Mouse (Mus musculus): ENCODE measurements around the gene Hps3. TPM values are rescaled to one million over a fixed set of nuclear protein-coding genes. Genes with fewer than 3 reads are reported as not detected.
"Not testable (repeated sequence)": the region's sequence is repeated elsewhere in the genome, so short reads cannot be mapped to it uniquely, and the experiment has no call there.

Hps3 gene
- polyA plus RNA-seq, 1 experiment from 2014 or later: 12.8 TPM

GRCm38 (mm10) chr3:20023832-20024231 lies 11.3 kb downstream of the Hps3 start:
- Histone ChIP-seq H3K4me3 (ENCODE audit: low read depth, low read length) (no peak overlapping the region), H3K4me1 (ENCODE audit: insufficient read depth) (no peaks in the 10 kb centered on the region), H3K4me2 (no peak overlapping the region), H3K36me3 (ENCODE audit: insufficient read depth) (peaks cover 54% of the 10 kb centered on the region), H3K27ac (ENCODE audit: low read depth) (no peak overlapping the region), H3K9me3 (ENCODE audit: low read depth, low read length) (no peaks in the 10 kb centered on the region), H3K9ac (no peak overlapping the region), H3K27me3 (ENCODE audit: insufficient read depth, low read length) (no peaks in the 10 kb centered on the region)
- DNase-seq: no peak
- 56% methylated on average over 1 of the region's 1 CpGs for WGBS
- no peak for ATAC-seq (ENCODE audit: insufficient read depth)
- TF ChIP-seq CTCF (IDR thresholded peaks at IDR 0.05; ENCODE audit: low read depth): no peak

- ATAC-seq (ENCODE audit: insufficient read depth): no peak
- no peak overlapping the region for H3K4me2 ChIP-seq
- 62% methylated on average over 8 of the region's 8 CpGs for WGBS
- H3K4me1 ChIP-seq (ENCODE audit: insufficient read depth): no peaks in the 10 kb centered on the region
- no peak overlapping the region for H3K9ac ChIP-seq
- peaks cover 53% of the 10 kb centered on the region for H3K36me3 ChIP-seq (ENCODE audit: insufficient read depth)
- H3K27me3 ChIP-seq (ENCODE audit: insufficient read depth, low read length): no peaks in the 10 kb centered on the region
- H3K9me3 ChIP-seq (ENCODE audit: low read depth, low read length): no peaks in the 10 kb centered on the region
- TF ChIP-seq CTCF (IDR thresholded peaks at IDR 0.05; ENCODE audit: low read depth): no peak
- H3K27ac ChIP-seq (ENCODE audit: low read depth): no peak overlapping the region
- H3K4me3 ChIP-seq (ENCODE audit: low read depth, low read length): no peak overlapping the region
- no peak for DNase-seq
These were observed 17.0 kb downstream of the Hps3 start for GRCm38 (mm10) chr3:20018076-20018475.

DNA sequence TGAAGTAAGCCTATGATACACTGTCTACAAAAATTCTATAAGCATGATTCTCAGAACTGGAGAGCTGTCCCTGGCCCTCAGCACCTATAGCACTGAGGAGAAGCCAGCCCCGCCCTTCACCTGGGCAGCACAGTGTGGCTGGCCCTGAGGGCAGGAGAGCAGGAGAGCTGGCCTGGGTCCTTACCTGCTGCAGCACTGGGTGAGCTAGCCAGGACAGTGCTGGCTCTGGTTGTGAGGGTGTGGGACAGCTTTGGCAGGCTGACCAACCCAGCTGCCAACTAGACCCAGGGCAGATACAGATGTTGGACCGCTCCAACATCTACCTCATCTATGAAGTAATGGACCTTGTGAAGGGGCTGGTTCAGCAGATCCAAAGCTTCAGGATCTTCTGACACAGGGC lies 20.7 kb downstream of the Hps3 start:
- Histone ChIP-seq H3K36me3 (ENCODE audit: insufficient read depth) (peaks cover 48% of the 10 kb centered on the region), H3K27me3 (ENCODE audit: insufficient read depth, low read length) (no peaks in the 10 kb centered on the region), H3K27ac (ENCODE audit: low read depth) (no peak overlapping the region), H3K4me1 (ENCODE audit: insufficient read depth) (no peaks in the 10 kb centered on the region), H3K9ac (no peak overlapping the region), H3K4me2 (no peak overlapping the region), H3K4me3 (ENCODE audit: low read depth, low read length) (no peak overlapping the region), H3K9me3 (ENCODE audit: low read depth, low read length) (no peaks in the 10 kb centered on the region)
- WGBS: 97% methylated on average over 2 of the region's 2 CpGs
- no peak for DNase-seq
- ATAC-seq (ENCODE audit: insufficient read depth): no peak
- no peak for TF ChIP-seq CTCF (IDR thresholded peaks at IDR 0.05; ENCODE audit: low read depth)

- H3K4me3 ChIP-seq (ENCODE audit: low read depth, low read length); H3K27ac ChIP-seq (ENCODE audit: low read depth); ATAC-seq (ENCODE audit: insufficient read depth); H3K9me3 ChIP-seq (ENCODE audit: low read depth, low read length); H3K4me1 ChIP-seq (ENCODE audit: insufficient read depth); H3K9ac ChIP-seq; DNase-seq; H3K27me3 ChIP-seq (ENCODE audit: insufficient read depth, low read length); H3K4me2 ChIP-seq: not testable (repeated sequence)
- H3K36me3 ChIP-seq (ENCODE audit: insufficient read depth): peaks cover 36% of the 10 kb centered on the region
- WGBS: 75% methylated on average over 7 of the region's 7 CpGs
These were observed 24.2 kb downstream of the Hps3 start for GRCm38 (mm10) chr3:20010905-20011304.

DNA sequence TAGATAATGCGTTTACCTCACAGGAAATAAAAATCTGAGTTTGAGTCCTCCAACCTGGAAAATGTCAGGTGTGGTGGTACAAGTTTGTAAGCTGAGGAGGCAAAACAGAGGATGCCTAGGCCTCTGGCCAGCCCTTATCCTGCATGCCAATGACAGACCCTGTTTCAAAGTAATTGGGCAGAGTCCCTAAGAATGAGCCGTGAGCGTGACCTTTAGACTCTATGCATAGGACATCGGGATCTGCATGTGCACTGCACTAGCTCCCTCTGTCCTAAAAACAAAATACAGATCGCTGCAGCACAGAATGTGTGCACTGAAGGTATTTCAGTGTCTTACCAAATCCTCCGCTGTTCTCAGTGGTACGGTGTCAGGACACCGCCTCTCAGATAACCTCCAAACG lies 24.7 kb downstream of the Hps3 start:
- peaks cover 33% of the 10 kb centered on the region for H3K36me3 ChIP-seq (ENCODE audit: insufficient read depth)
- no peak for TF ChIP-seq CTCF (IDR thresholded peaks at IDR 0.05; ENCODE audit: low read depth)
- H3K4me3 ChIP-seq (ENCODE audit: low read depth, low read length): no peak overlapping the region
- DNase-seq (no peak), ATAC-seq (ENCODE audit: insufficient read depth) (no peak)
- H3K27me3 ChIP-seq (ENCODE audit: insufficient read depth, low read length): no peaks in the 10 kb centered on the region
- no peaks in the 10 kb centered on the region for H3K9me3 ChIP-seq (ENCODE audit: low read depth, low read length)
- no peak overlapping the region for H3K27ac ChIP-seq (ENCODE audit: low read depth)
- H3K4me2 ChIP-seq: no peak overlapping the region
- H3K9ac ChIP-seq: no peak overlapping the region
- H3K4me1 ChIP-seq (ENCODE audit: insufficient read depth): no peaks in the 10 kb centered on the region
- 90% methylated on average over 9 of the region's 9 CpGs for whole genome bisulfite sequencing

- no peak for ATAC-seq (ENCODE audit: insufficient read depth)
- H3K27me3 ChIP-seq (ENCODE audit: insufficient read depth, low read length): no peaks in the 10 kb centered on the region
- no peak overlapping the region for H3K9ac ChIP-seq
- H3K27ac ChIP-seq (ENCODE audit: low read depth): no peak overlapping the region
- H3K36me3 ChIP-seq (ENCODE audit: insufficient read depth): peaks cover 24% of the 10 kb centered on the region
- H3K4me1 ChIP-seq (ENCODE audit: insufficient read depth): no peaks in the 10 kb centered on the region
- TF ChIP-seq CTCF (IDR thresholded peaks at IDR 0.05; ENCODE audit: low read depth): no peak
- no peak overlapping the region for H3K4me2 ChIP-seq
- DNase-seq: no peak
- WGBS: 76% methylated on average over 5 of the region's 5 CpGs
- H3K4me3 ChIP-seq (ENCODE audit: low read depth, low read length): no peak overlapping the region
- no peaks in the 10 kb centered on the region for H3K9me3 ChIP-seq (ENCODE audit: low read depth, low read length)
These were observed 27.4 kb downstream of the Hps3 start for GRCm38 (mm10) chr3:20007759-20008158.

DNA sequence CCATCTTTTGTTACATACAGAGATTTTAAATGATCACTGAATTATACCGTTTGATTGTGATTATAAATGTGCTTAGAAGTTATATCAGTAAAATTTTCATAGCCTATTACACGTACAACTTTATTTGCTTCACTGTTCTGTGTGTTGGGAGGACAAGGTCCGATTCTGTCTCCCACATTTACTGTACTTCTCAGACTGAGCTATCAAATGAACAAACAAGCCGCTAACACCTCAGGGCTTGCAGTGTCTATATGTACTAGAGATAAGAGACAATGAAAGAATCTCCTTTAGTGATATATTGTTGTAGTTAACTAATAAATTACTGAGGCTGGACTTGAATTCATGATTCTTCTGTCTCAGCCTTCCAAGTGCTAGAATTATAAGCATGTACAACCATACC lies 27.8 kb downstream of the Hps3 start:
- peaks cover 24% of the 10 kb centered on the region for H3K36me3 ChIP-seq (ENCODE audit: insufficient read depth)
- 84% methylated on average over 4 of the region's 4 CpGs for WGBS

GRCm38 (mm10) chr3:20005611-20006010 lies 29.5 kb downstream of the Hps3 start:
- Histone ChIP-seq H3K27ac (ENCODE audit: low read depth) (no peak overlapping the region), H3K4me1 (ENCODE audit: insufficient read depth) (no peaks in the 10 kb centered on the region), H3K9me3 (ENCODE audit: low read depth, low read length) (no peaks in the 10 kb centered on the region), H3K27me3 (ENCODE audit: insufficient read depth, low read length) (no peaks in the 10 kb centered on the region), H3K4me3 (ENCODE audit: low read depth, low read length) (no peak overlapping the region), H3K36me3 (ENCODE audit: insufficient read depth) (peaks cover 24% of the 10 kb centered on the region), H3K9ac (no peak overlapping the region), H3K4me2 (no peak overlapping the region)
- DNase-seq: no peak
- WGBS: 79% methylated on average over 1 of the region's 1 CpGs
- TF ChIP-seq CTCF (IDR thresholded peaks at IDR 0.05; ENCODE audit: low read depth): no peak
- ATAC-seq (ENCODE audit: insufficient read depth): no peak

More for the DNA sequence above, 27.8 kb downstream of the Hps3 start:
- no peak for ATAC-seq (ENCODE audit: insufficient read depth)
- H3K27me3 ChIP-seq (ENCODE audit: insufficient read depth, low read length): no peaks in the 10 kb centered on the region
- DNase-seq: no peak
- no peaks in the 10 kb centered on the region for H3K9me3 ChIP-seq (ENCODE audit: low read depth, low read length)
- no peak overlapping the region for H3K4me3 ChIP-seq (ENCODE audit: low read depth, low read length)
- no peak for TF ChIP-seq CTCF (IDR thresholded peaks at IDR 0.05; ENCODE audit: low read depth)
- H3K9ac ChIP-seq: no peak overlapping the region
- no peak overlapping the region for H3K27ac ChIP-seq (ENCODE audit: low read depth)
- no peak overlapping the region for H3K4me2 ChIP-seq
- H3K4me1 ChIP-seq (ENCODE audit: insufficient read depth): no peaks in the 10 kb centered on the region

Measured in lung, embryonic 14.5 days (tissue).